Mouse (Mus musculus) thymus, adult 2 months (tissue): Measurements from ENCODE around the gene Stmn1. TPM values are rescaled to one million over a fixed set of nuclear protein-coding genes. Genes with fewer than 3 reads are reported as not detected.

Experiments
- DNase-seq: peaks from one replicate; pipeline ENCODE4 v3.0.0; 2021
- H3K27ac ChIP-seq: fragments of 200-500 bp; 2 replicates; pipeline ENCODE4 v1.5.1; 2012; ENCODE audit warnings: low read length, control low read depth; ENCODE audit not compliant: control insufficient read depth, insufficient read depth
- H3K27me3 ChIP-seq: fragments of 200-500 bp; 2 replicates; pipeline ENCODE4 v1.6.1; 2012; ENCODE audit warnings: mild to moderate bottlenecking, low read length, moderate library complexity, mixed read lengths; ENCODE audit not compliant: control insufficient read depth, insufficient read depth
- H3K36me3 ChIP-seq: fragments of 200-500 bp; 2 replicates; pipeline ENCODE4 v1.6.1; 2012; ENCODE audit warnings: mild to moderate bottlenecking, low read length, moderate library complexity; ENCODE audit not compliant: control insufficient read depth, insufficient read depth
- H3K4me1 ChIP-seq: fragments of 200-500 bp; replicated peaks from 2 replicates; pipeline ENCODE4 v1.6.1; 2012; ENCODE audit warnings: low read length; ENCODE audit not compliant: control insufficient read depth, insufficient read depth
- H3K4me3 ChIP-seq: fragments of 200-500 bp; 2 replicates; pipeline ENCODE4 v1.5.1; 2012; ENCODE audit warnings: mild to moderate bottlenecking, low read length, control low read depth, moderate library complexity; ENCODE audit not compliant: control insufficient read depth, insufficient read depth
- CTCF ChIP-seq: fragments of 200-500 bp; IDR thresholded peaks from 2 replicates; pipeline ENCODE4 v1.5.1; 2012; ENCODE audit warnings: mild to moderate bottlenecking, control low read depth, low read length, moderate library complexity, borderline replicate concordance; ENCODE audit not compliant: control insufficient read depth, poor library complexity, insufficient read depth; ENCODE audit errors: extremely low read depth
- POLR2A ChIP-seq: fragments of 200-500 bp; IDR thresholded peaks from 2 replicates; pipeline ENCODE4 v1.6.1; 2012; ENCODE audit warnings: mild to moderate bottlenecking, low read length, control low read depth, moderate library complexity; ENCODE audit not compliant: control insufficient read depth, poor library complexity, insufficient read depth; ENCODE audit errors: extremely low read depth
- WGBS: fragments of 180-500 bp; shearing (Covaris S2); methylation state at CpG from one replicate; pipeline ENCODE4 v1.1.7; 2018; 5-methylcytosine and 5-hydroxymethylcytosine counted together
- polyA plus RNA-seq: library from polyadenylated mRNA; depleted of rRNA; stranded (reverse); fragments of >200 nt; gene quantifications from 2 replicates; pipeline ENCODE4 v1.2.3, GENCODE M21; 2012

Gene Stmn1
- polyA plus RNA-seq, 1 experiment = 134 TPM

DNA sequence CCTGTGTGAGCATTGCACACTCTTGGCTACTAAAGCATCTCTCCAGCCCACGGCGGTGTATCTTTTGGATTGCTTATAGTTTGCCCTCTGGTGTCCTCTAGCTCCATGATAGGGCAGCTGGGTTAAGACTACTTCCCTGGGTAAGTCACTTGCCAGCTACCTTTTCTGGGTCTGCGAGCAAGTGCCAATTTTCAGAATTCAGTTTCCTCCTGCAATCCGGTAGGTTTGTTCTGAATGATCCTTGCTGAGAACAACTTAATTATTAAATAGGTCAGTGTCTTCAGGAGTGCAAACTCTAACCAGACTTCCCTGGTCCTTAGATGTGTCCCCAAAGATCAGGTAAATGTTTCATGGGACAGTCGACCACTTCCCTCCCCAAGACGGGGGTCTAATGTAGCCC lies 33.0 kb downstream of the Stmn1 start:
- H3K4me3 ChIP-seq = no peak overlapping the region
- peaks cover 17% of the 10 kb centered on the region for H3K4me1 ChIP-seq
- WGBS = 97% methylated on average over 6 of the region's 6 CpGs
- no peaks in the 10 kb centered on the region for H3K27me3 ChIP-seq
- no peak for DNase-seq
- no peak for TF ChIP-seq POLR2A
- no peak for TF ChIP-seq CTCF
- H3K36me3 ChIP-seq = no peaks in the 10 kb centered on the region
- H3K27ac ChIP-seq = no peak overlapping the region

DNA sequence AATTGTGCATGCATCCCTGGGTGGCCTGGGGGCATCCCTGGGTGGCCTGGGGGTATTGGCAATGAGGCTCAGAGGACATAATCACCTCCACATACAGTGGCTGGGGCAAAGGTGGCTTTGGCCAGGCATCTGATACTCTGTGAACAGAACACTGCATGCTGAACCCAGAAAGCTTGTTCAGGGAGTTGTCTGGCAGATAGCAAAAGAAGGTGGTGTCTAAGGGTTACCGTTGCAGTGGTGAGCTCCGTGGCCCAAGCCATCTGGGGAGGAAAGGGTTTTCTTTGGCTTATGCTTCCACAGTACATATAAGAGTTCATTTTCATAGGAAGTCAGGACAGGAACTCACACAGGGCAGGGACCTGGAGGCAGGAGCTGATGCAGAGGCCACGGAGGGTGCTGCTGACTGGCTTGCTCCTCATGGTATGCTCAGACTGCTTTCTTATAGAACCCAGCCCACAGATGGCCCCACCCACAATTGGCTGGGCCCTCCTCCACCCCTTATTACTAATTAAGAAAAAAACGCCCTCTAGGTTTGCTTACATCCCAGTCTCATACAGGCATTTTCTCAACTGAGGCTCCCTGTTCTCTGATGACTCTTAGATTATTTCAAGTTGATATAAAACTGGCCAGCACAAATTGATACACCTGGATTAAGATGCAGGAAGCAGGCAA lies 35.7 kb downstream of the Stmn1 start:
- H3K36me3 ChIP-seq = no peaks in the 10 kb centered on the region
- no peak overlapping the region for H3K4me3 ChIP-seq
- no peaks in the 10 kb centered on the region for H3K27me3 ChIP-seq
- no peak overlapping the region for H3K27ac ChIP-seq
- TF ChIP-seq CTCF (no peak), POLR2A (no peak)
- WGBS = 93% methylated on average over 4 of the region's 4 CpGs
- DNase-seq = no peak
- no peaks in the 10 kb centered on the region for H3K4me1 ChIP-seq

GRCm38 (mm10) chr4:134505303-134505789 lies 37.2 kb downstream of the Stmn1 start:
- DNase-seq = no peak
- Histone ChIP-seq H3K27ac (no peak overlapping the region), H3K4me1 (no peaks in the 10 kb centered on the region), H3K4me3 (no peak overlapping the region), H3K27me3 (no peaks in the 10 kb centered on the region), H3K36me3 (no peaks in the 10 kb centered on the region)
- 76% methylated on average over 4 of the region's 4 CpGs for WGBS
- no peak for TF ChIP-seq CTCF

DNA sequence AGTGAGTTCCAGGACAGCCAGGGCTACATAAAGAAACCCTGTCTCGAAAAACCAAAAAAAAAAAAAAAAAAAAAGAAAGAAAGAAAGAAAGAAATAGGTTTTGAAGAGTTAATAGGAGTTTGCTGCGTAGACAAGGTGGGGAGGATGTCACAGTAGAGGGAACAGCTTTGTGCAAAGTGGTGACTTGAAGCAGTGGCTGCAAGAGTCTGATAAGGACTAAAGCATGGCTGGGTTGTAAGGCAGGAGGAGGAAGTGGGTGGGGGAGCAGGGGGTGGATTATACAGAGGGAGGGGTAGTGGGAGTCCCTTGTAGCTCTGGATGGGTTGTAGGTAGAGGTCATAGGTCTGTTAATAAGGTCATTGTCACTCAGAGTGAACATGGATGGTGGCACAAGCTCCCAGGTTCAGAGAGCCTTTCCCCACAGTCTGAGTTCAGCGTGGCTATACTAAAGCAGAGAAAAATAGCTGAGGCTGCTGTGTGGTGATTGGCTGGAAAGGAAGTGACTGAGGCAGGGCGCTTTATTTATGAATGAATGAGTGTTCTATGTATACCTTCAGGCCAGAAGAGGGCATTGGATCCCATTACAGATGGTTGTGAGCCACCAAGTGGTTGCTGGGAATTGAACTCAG lies 38.0 kb downstream of the Stmn1 start:
- no peaks in the 10 kb centered on the region for H3K27me3 ChIP-seq
- H3K4me1 ChIP-seq = peaks cover 2% of the 10 kb centered on the region
- 45% methylated on average over 3 of the region's 4 CpGs for WGBS
- no peaks in the 10 kb centered on the region for H3K36me3 ChIP-seq
- DNase-seq = no peak
- TF ChIP-seq CTCF = no peak
- no peak for TF ChIP-seq POLR2A
- H3K4me3 ChIP-seq = no peak overlapping the region
- no peak overlapping the region for H3K27ac ChIP-seq

- no peak overlapping the region for H3K4me3 ChIP-seq
- no peaks in the 10 kb centered on the region for H3K36me3 ChIP-seq
- WGBS = 96% methylated on average over 19 of the region's 19 CpGs
- no peak overlapping the region for H3K27ac ChIP-seq
- H3K4me1 ChIP-seq = peaks cover 3% of the 10 kb centered on the region
- DNase-seq = no peak
- H3K27me3 ChIP-seq = no peaks in the 10 kb centered on the region
- TF ChIP-seq CTCF = no peak
- TF ChIP-seq POLR2A = no peak
These were observed 38.6 kb downstream of the Stmn1 start for GRCm38 (mm10) chr4:134506713-134507112.

- peaks cover 10% of the 10 kb centered on the region for H3K4me1 ChIP-seq
- DNase-seq = no peak
- H3K4me3 ChIP-seq = no peak overlapping the region
- H3K27ac ChIP-seq = no peak overlapping the region
- no peaks in the 10 kb centered on the region for H3K36me3 ChIP-seq
- 91% methylated on average over 4 of the region's 4 CpGs for WGBS
- TF ChIP-seq CTCF (no peak), POLR2A (no peak)
- H3K27me3 ChIP-seq = no peaks in the 10 kb centered on the region
These were observed 42.3 kb downstream of the Stmn1 start for GRCm38 (mm10) chr4:134510396-134510795.

DNA sequence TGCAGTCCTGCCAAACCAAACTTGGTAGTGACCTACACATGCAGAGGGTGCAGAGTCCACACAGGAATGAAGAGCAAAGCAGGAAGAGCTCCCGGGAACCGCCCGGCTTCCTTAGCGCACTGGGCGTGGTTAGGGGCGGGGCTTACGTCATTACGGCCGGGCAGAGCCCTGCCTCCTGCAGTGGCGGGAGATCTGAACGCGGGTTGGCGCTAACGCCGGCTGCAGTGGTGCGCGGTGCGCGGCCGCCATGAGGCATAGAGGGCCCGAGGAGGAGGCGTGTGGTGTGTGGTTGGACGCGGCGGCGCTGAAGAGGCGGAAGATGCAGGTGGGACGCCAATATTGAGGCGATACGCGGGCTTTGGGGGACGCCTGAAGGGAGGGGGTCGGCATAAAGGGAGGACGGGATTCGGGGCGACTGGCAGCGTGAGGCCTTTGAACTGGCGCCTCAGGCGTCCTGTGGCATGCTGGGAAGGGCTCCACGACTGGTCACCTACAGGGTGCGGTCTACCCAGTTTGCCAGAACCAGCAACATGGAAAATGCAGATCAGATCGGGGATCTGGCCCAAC lies 42.8 kb downstream of the Stmn1 start, which contains the start of gene Aunip:
Gene Aunip (plus strand): TSS at position 155 of the 567 bp plus-strand sequence.
- peak; percentile 85 for DNase-seq
- Histone ChIP-seq H3K4me1 (peaks cover 10% of the 10 kb centered on the region), H3K27ac (no peak within 1 kb of the TSS), H3K36me3 (no peaks in the 10 kb centered on the region), H3K4me3 (peak within 1 kb of the TSS; percentile 68), H3K27me3 (no peaks in the 10 kb centered on the region)
- TF ChIP-seq POLR2A (peak; percentile 42; the same call in 1 of the 2 replicates), CTCF (no peak)
- under 1% methylated on average over 42 of the region's 42 CpGs for WGBS
